Mouse (Mus musculus) limb, embryonic 14.5 days (tissue): ENCODE data around the gene Pipox. TPM values are rescaled to one million over a fixed set of nuclear protein-coding genes. Genes with fewer than 3 reads are reported as not detected.

Source experiments
- ATAC-seq: fragments of 200-750 bp; cut with Nextera tagmentation; 2 replicates; pipeline ENCODE4 v1.8.0; 2017; ENCODE audit warnings: low read depth, moderate number of reproducible peaks, moderate TSS enrichment; ENCODE audit not compliant: low FRiP score
- DNase-seq: peaks from one replicate; pipeline ENCODE4 v3.0.0-alpha.2; 2015; ENCODE audit warnings: low spot score
- H3K27ac ChIP-seq: fragments of 300-500 bp; sonication (generic); replicated peaks from 2 replicates; pipeline ENCODE4 v1.5.1; 2014; ENCODE audit warnings: low read depth, mild to moderate bottlenecking, low read length, moderate library complexity, mixed read lengths
- H3K27me3 ChIP-seq: fragments of 300-500 bp; sonication (generic); 2 replicates; pipeline ENCODE4 v1.6.1; 2014; ENCODE audit warnings: low read length, mixed read lengths; ENCODE audit not compliant: control insufficient read depth, insufficient read depth
- H3K36me3 ChIP-seq: fragments of 300-500 bp; sonication (generic); 2 replicates; pipeline ENCODE4 v1.6.1; 2014; ENCODE audit warnings: mild to moderate bottlenecking, low read length, moderate library complexity, mixed read lengths; ENCODE audit not compliant: control insufficient read depth, insufficient read depth
- H3K4me1 ChIP-seq: fragments of 300-500 bp; sonication (generic); 2 replicates; pipeline ENCODE4 v1.6.1; 2014; ENCODE audit warnings: antibody characterized with exemption, low read length, mixed read lengths; ENCODE audit not compliant: control insufficient read depth, insufficient read depth
- H3K4me2 ChIP-seq: fragments of 300-500 bp; sonication (generic); replicated peaks from 2 replicates; pipeline ENCODE4 v1.6.1; 2014; ENCODE audit warnings: low read depth, mild to moderate bottlenecking, low read length, moderate library complexity; ENCODE audit not compliant: severe bottlenecking
- H3K4me3 ChIP-seq: fragments of 300-500 bp; sonication (generic); replicated peaks from 2 replicates; pipeline ENCODE4 v1.5.1; 2014; ENCODE audit warnings: low read length
- H3K9ac ChIP-seq: fragments of 300-500 bp; sonication (generic); 2 replicates; pipeline ENCODE4 v1.6.1; 2014; ENCODE audit warnings: mild to moderate bottlenecking, low read depth, low read length, moderate library complexity; ENCODE audit not compliant: severe bottlenecking
- H3K9me3 ChIP-seq: fragments of 300-500 bp; sonication (generic); 2 replicates; pipeline ENCODE4 v1.6.1; 2016; ENCODE audit warnings: low read length; ENCODE audit not compliant: control insufficient read depth
- POLR2A ChIP-seq: fragments of 200-500 bp; IDR thresholded peaks from 2 replicates; pipeline ENCODE4 v1.8.0; 2012; ENCODE audit warnings: inconsistent platforms, mild to moderate bottlenecking, moderate library complexity, borderline replicate concordance; ENCODE audit not compliant: insufficient read depth, insufficient read length; ENCODE audit errors: extremely low read depth
- WGBS: fragments of 180-500 bp; shearing (Covaris S2); extraction: QIAGEN DNeasy Blood & Tissue Kit; methylation state at CpG from one replicate; pipeline ENCODE4 v1.1.7; 2014; 5-methylcytosine and 5-hydroxymethylcytosine counted together
- polyA plus RNA-seq, 2 experiments: library from polyadenylated mRNA; depleted of rRNA in 1 of 2; stranded (reverse) in 1 of 2; unstranded in 1 of 2; fragments of >200 nt; fragmentation: Nextera tagmentation in 1 of 2; extraction: Ambion mirVana in 1 of 2; gene quantifications; 2 replicates each; pipeline versions ENCODE4 v1.2.1 to v1.2.3; 2012 to 2014

The Pipox gene
- polyA plus RNA-seq, 2 experiments = 0.94 to 1.3 TPM

DNA sequence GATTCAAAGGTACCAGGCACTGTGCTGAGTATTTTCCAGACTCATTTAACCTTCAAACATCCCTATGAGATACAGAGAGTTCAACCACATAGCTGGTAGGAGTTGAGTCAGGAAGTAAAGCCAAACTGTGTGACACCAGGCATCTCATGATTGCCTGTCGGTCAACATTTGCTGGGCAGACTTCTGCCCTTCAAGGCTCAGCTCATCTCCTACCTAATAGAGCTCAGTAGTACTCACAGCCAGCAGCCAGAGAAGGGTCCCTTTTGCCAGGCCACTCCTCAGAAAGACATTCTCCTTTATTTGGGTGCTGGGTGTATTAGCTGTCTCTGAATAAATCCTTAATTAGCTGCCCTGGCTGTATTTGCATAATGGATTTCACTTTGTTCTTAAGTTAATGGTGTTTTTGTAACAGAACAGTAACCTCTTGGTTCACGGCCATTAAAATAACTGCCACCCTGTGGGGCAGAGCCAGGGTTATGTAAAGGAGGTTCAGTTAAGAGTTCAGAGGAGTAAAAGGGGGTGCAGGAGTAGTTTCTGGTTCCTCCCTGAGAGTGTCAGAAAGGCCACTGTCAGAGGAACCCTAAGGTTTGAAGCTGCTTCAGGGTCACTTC lies 3.1 kb downstream of the Pipox start:
- ATAC-seq = no peak

DNA sequence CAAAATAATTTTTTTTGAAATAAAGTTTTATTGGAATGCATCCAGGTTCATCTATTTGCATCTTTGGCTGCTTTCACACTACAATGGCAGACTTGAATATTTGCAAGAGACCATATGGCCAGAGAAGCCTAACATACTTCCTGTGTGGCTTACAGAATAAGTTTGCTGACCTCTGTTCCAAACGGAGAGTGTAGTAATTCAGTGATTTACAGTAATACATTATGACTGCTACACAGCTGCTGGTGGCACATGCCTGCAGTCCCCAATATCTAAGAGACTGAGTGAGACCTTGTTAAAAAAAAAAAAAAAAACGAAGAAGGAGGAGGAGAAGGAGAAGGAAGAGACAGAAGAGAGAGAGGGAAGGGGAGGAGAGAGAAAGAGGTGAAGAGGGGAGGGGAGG lies 4.4 kb downstream of the Pipox start:
- WGBS = 14% methylated on average over 1 of the region's 2 CpGs
- no peak for TF ChIP-seq POLR2A
- no peak for ATAC-seq

More for the DNA sequence above, 3.1 kb downstream of the Pipox start:
- DNase-seq = no peak
- no peak for TF ChIP-seq POLR2A
- Histone ChIP-seq H3K36me3 (no peaks in the 10 kb centered on the region), H3K4me2 (no peak overlapping the region), H3K4me1 (peaks cover 24% of the 10 kb centered on the region), H3K4me3 (no peak overlapping the region), H3K27me3 (0 out of 2 replicates have a peak, but pooled peaks cover 6% of the 10 kb centered on the region), H3K27ac (no peak overlapping the region), H3K9me3 (no peaks in the 10 kb centered on the region), H3K9ac (no peak overlapping the region)
- 44% methylated on average over 2 of the region's 2 CpGs for WGBS

DNA sequence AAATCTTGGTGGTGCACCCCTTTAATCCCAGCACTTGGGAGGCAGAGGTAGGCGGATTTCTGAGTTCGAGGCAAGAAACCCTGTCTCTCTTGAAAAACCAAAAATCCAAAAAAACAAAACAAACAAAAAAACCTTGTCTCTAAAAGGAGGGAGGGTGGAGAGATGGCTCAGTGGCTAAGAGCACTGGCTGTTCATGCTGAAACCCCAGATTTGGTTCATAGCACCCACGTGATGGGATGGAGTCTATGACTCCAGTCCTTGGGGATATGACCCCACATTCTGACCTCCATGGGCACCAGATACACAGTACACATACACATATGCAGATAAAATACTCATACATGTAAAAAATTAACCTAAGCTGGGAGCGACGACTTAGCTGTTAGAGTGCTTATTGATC lies 5.0 kb downstream of the Pipox start:
- DNase-seq = no peak
- no peaks in the 10 kb centered on the region for H3K36me3 ChIP-seq
- H3K4me1 ChIP-seq = peaks cover 22% of the 10 kb centered on the region
- H3K27me3 ChIP-seq = no peaks in the 10 kb centered on the region
- no peak for TF ChIP-seq POLR2A
- ATAC-seq = no peak
- H3K9ac ChIP-seq = no peak overlapping the region
- no peak overlapping the region for H3K4me3 ChIP-seq
- no peak overlapping the region for H3K27ac ChIP-seq
- WGBS = 93% methylated on average over 5 of the region's 5 CpGs
- no peaks in the 10 kb centered on the region for H3K9me3 ChIP-seq
- H3K4me2 ChIP-seq = no peak overlapping the region

More for the DNA sequence above, 4.4 kb downstream of the Pipox start:
- Histone ChIP-seq H3K27me3 (no peaks in the 10 kb centered on the region), H3K9ac (no peak overlapping the region), H3K9me3 (no peaks in the 10 kb centered on the region), H3K4me1 (peaks cover 28% of the 10 kb centered on the region), H3K4me3 (no peak overlapping the region), H3K36me3 (no peaks in the 10 kb centered on the region), H3K4me2 (no peak overlapping the region), H3K27ac (no peak overlapping the region)
- DNase-seq = no peak

DNA sequence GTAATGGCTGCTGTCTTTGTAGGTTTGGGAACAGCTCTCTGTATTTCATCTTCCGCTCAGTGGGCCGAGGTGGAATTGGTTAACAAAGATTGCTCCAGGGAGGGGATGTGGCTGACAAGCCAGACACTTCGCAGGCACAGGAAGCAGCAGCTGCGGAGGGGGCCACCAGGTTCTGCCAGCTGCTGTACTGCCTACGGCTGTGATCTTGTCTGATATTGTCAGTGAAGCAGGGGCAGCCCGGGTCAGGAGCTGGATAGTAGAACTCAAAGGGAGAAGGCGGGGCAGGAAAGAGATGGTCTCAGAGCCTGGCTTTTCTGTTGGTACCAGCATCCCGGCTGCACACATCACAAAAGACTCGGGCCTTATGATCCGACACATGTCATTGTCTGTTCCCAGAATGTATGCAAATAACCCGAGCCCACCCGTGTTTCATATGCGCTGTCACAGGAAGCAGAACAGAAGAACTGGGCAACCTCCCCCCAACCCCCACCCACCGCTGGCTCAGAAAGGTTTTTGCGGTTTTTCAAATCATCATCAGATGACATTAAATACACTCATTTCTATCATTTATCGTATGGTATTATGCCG lies 6.4 kb downstream of the Pipox start:
- Histone ChIP-seq H3K4me2 (0 out of 2 replicates have a peak overlapping the region, but pooled peaks have one; percentile 2), H3K9me3 (no peaks in the 10 kb centered on the region), H3K36me3 (no peaks in the 10 kb centered on the region), H3K4me3 (no peak overlapping the region), H3K27me3 (no peaks in the 10 kb centered on the region), H3K27ac (no peak overlapping the region), H3K9ac (0 out of 2 replicates have a peak overlapping the region, but pooled peaks have one; percentile 29), H3K4me1 (peaks cover 17% of the 10 kb centered on the region)
- DNase-seq (no peak), ATAC-seq (peak; percentile 50; the same call in 1 of the 2 replicates)
- WGBS = 36% methylated on average over 17 of the region's 17 CpGs
- TF ChIP-seq POLR2A = no peak

DNA sequence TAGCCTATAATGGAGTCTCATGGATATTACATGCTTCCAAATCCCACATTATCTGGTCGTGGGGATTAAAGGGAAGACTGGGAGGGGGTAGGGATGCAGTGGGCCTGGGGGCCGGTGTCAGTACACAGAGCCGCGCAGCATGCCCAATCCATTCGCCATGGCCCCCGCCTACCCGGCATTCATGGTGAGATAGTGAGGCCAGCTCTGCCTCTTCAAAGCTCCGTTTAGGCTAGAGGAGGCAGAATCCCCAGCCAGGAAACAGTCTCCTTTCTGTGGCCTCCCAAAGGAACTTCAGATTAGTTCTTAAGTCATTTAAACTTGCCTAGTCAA lies 8.7 kb downstream of the Pipox start:
- no peak for TF ChIP-seq POLR2A
- ATAC-seq (no peak), DNase-seq (no peak)
- H3K9me3 ChIP-seq = no peaks in the 10 kb centered on the region
- H3K36me3 ChIP-seq = no peaks in the 10 kb centered on the region
- no peak overlapping the region for H3K4me3 ChIP-seq
- no peak overlapping the region for H3K4me2 ChIP-seq
- H3K4me1 ChIP-seq = peaks cover 17% of the 10 kb centered on the region
- H3K27me3 ChIP-seq = no peaks in the 10 kb centered on the region
- H3K9ac ChIP-seq = no peak overlapping the region
- 56% methylated on average over 8 of the region's 8 CpGs for WGBS
- H3K27ac ChIP-seq = no peak overlapping the region
